ENCODE assay signal across 11 mouse cellular contexts in the genomic region with DNA sequence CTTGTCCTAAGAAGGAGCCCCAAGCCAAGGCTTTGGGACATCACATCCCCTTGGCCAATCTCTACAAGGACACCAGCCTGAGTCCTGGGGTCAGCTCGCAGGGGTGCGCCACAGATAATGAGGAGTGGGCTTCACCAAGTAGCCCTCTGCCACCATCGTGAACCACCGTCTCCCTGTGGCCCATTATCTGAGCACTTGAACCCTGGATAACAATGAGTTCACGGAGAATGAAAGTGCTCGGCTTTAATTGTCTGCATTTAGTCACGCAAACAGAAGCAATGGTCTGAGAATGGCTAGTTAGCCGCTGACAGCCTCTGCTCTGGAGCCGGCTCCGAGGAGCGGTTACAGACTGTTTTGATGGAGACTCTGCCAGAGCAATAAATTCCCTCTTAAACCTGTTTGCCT.
DNase-seq lines count a peak whose midpoint lies in the region; ATAC-seq and TF ChIP-seq lines count a peak whose summit lies in the region.
"Had no signal": no experiment of that assay in that cellular context is flagged by ENCODE, and none has a peak within 500 bp of the region (broad histone marks: within the 10 kb centered on the region; RNA-seq: fewer than 3 reads in every experiment).

No protein-coding gene starts in this region.

- H3K27me3 ChIP-seq in embryonic facial prominence, embryonic 10.5 days (replicated peaks; ENCODE audit: low read depth, poor library complexity, severe bottlenecking): no peaks in the 10 kb centered on the region
- H3K27me3 ChIP-seq in hindbrain, embryonic 13.5 days: no peaks in the 10 kb centered on the region
- no peaks in the 10 kb centered on the region for H3K27me3 ChIP-seq in midbrain, postnatal 0 days (ENCODE audit: insufficient read depth, low read length)

- WGBS in embryonic facial prominence, embryonic 10.5 days: 44% methylated on average over 11 of the region's 11 CpGs
- 17% methylated on average over 11 of the region's 11 CpGs for WGBS in hindbrain, embryonic 13.5 days
- WGBS in midbrain, postnatal 0 days: 17% methylated on average over 11 of the region's 11 CpGs

- 0 out of 2 replicates have a peak overlapping the region, but pooled peaks have one; percentile 2 for H3K9ac ChIP-seq in hindbrain, embryonic 13.5 days
- no peak overlapping the region; the same call in 1 of the 2 replicates for H3K9ac ChIP-seq in midbrain, postnatal 0 days (replicated peaks; ENCODE audit: low read length, poor library complexity, severe bottlenecking)

- peak; percentile 30 for DNase-seq in cerebellum, adult 9-11 months
- DNase-seq in cerebellum, adult 11-12 months: no peak
- peak; percentile 33 for DNase-seq in embryonic facial prominence, embryonic 10.5 days (ENCODE audit: low spot score)
- DNase-seq in midbrain, postnatal 0 days (ENCODE audit: low spot score): peak; percentile 51
- DNase-seq in gastrocnemius, adult 8-10 months (ENCODE audit: low spot score in 2 of 2): no peak
- DNase-seq in spleen, postnatal 14 days (ENCODE audit: low spot score in 2 of 2): no peak
- DNase-seq in adrenal gland, postnatal 25 days: no peak
- DNase-seq: heart, adult 2 months; kidney, adult 9 months had no signal

- TF ChIP-seq CTCF in midbrain, postnatal 0 days (IDR thresholded peaks at IDR 0.05): no peak

- H3K4me2 ChIP-seq in hindbrain, embryonic 13.5 days: peak overlapping the region; percentile 38
- peak overlapping the region; percentile 34 for H3K4me2 ChIP-seq in midbrain, postnatal 0 days (ENCODE audit: low read depth, low read length, poor library complexity, severe bottlenecking)

- H3K36me3 ChIP-seq in embryonic facial prominence, embryonic 10.5 days (replicated peaks): no peaks in the 10 kb centered on the region
- H3K36me3 ChIP-seq in hindbrain, embryonic 13.5 days: no peaks in the 10 kb centered on the region
- H3K36me3 ChIP-seq in midbrain, postnatal 0 days (ENCODE audit: insufficient read depth, low read length): no peaks in the 10 kb centered on the region

- peaks cover 38% of the 10 kb centered on the region for H3K4me1 ChIP-seq in embryonic facial prominence, embryonic 10.5 days
- peaks cover 48% of the 10 kb centered on the region for H3K4me1 ChIP-seq in hindbrain, embryonic 13.5 days (replicated peaks)
- H3K4me1 ChIP-seq in midbrain, postnatal 0 days (ENCODE audit: insufficient read depth, low read length): no peaks in the 10 kb centered on the region

- no peaks in the 10 kb centered on the region for H3K9me3 ChIP-seq in embryonic facial prominence, embryonic 10.5 days
- no peaks in the 10 kb centered on the region for H3K9me3 ChIP-seq in hindbrain, embryonic 13.5 days
- H3K9me3 ChIP-seq in midbrain, postnatal 0 days (ENCODE audit: low read length): no peaks in the 10 kb centered on the region

- ATAC-seq in hindbrain, embryonic 13.5 days (ENCODE audit: low FRiP score): peak; percentile 18; the same call in 1 of the 2 replicates
- no peak for ATAC-seq in midbrain, postnatal 0 days (ENCODE audit: low FRiP score)
- ATAC-seq: lung, postnatal 0 days had no signal

- H3K4me3 ChIP-seq in embryonic facial prominence, embryonic 10.5 days: no peak overlapping the region
- no peak overlapping the region for H3K4me3 ChIP-seq in hindbrain, embryonic 13.5 days
- no peak overlapping the region for H3K4me3 ChIP-seq in midbrain, postnatal 0 days (ENCODE audit: low read depth, low read length)
- H3K4me3 ChIP-seq: heart, adult 2 months had no signal

- 0 out of 2 replicates have a peak overlapping the region, but pooled peaks have one; percentile 31 for H3K27ac ChIP-seq in embryonic facial prominence, embryonic 10.5 days (replicated peaks)
- peak overlapping the region; percentile 84 for H3K27ac ChIP-seq in hindbrain, embryonic 13.5 days
- no peak overlapping the region; the same call in 1 of the 2 replicates for H3K27ac ChIP-seq in midbrain, postnatal 0 days (ENCODE audit: low read depth, low read length)
- H3K27ac ChIP-seq: heart, adult 2 months had no signal

Comparison
In these comparisons a context has a peak if more than half of its experiments do, and no peak if none do; other contexts are left out.
1. DNase-seq: peak in cerebellum, adult 9-11 months (single experiment), embryonic facial prominence, embryonic 10.5 days (single experiment) and midbrain, postnatal 0 days (single experiment); none in cerebellum, adult 11-12 months (single experiment), gastrocnemius, adult 8-10 months (0 of 2), spleen, postnatal 14 days (0 of 2) and adrenal gland, postnatal 25 days (single experiment).